Mouse (Mus musculus) G1E (cell line): ENCODE data around the gene Alg9. TPM values are rescaled to one million over a fixed set of nuclear protein-coding genes. Genes with fewer than 3 reads are reported as not detected.

ENCODE experiments used
- ATAC-seq: 2 replicates; pipeline ENCODE4 v1.8.0; 2016; ENCODE audit warnings: mild to moderate bottlenecking; ENCODE audit not compliant: insufficient number of reproducible peaks, poor library complexity, low FRiP score, severe bottlenecking; ENCODE audit errors: extremely low read depth
- DNase-seq: peaks from one replicate; pipeline ENCODE4 v3.0.0; 2012; ENCODE audit warnings: low spot score
- H3K27me3 ChIP-seq: 2 replicates; pipeline ENCODE4 v1.6.1; 2012; ENCODE audit warnings: mild to moderate bottlenecking, low read length, inconsistent platforms; ENCODE audit not compliant: insufficient read depth
- H3K36me3 ChIP-seq: replicated peaks from 2 replicates; pipeline ENCODE3; 2012; ENCODE audit warnings: mild to moderate bottlenecking, inconsistent platforms
- H3K4me1 ChIP-seq: 2 replicates; pipeline ENCODE4 v1.6.1; 2012; ENCODE audit warnings: low read depth, low read length, inconsistent platforms, mixed read lengths; ENCODE audit not compliant: insufficient read depth
- H3K4me3 ChIP-seq: 2 replicates; pipeline ENCODE4 v1.5.1; 2012; ENCODE audit warnings: low read depth, mild to moderate bottlenecking, inconsistent platforms, low read length, moderate library complexity, mixed read lengths
- H3K9me3 ChIP-seq: replicated peaks from 2 replicates; pipeline ENCODE4 v1.6.1; 2012; ENCODE audit warnings: inconsistent platforms
- CTCF ChIP-seq: IDR thresholded peaks from 2 replicates; pipeline ENCODE4 v1.5.1; 2012; ENCODE audit warnings: low read depth, low read length, inconsistent platforms, mixed read lengths
- GATA1 ChIP-seq: IDR thresholded peaks from 2 replicates; pipeline ENCODE4 v1.6.1; 2012; ENCODE audit warnings: borderline replicate concordance, low read length, inconsistent platforms, mixed read lengths
- GATA2 ChIP-seq: IDR thresholded peaks from 2 replicates; pipeline ENCODE4 v1.6.1; 2012; ENCODE audit warnings: low read depth, low read length, inconsistent platforms, borderline replicate concordance
- POLR2AphosphoS5 ChIP-seq: IDR thresholded peaks from 2 replicates; pipeline ENCODE4 v1.6.1; 2012; ENCODE audit warnings: low read depth, low read length, inconsistent platforms; ENCODE audit not compliant: insufficient replicate concordance
- TAL1 ChIP-seq: conservative IDR thresholded peaks from 2 replicates; pipeline ENCODE4 v1.6.1; 2012; ENCODE audit warnings: low read depth, low read length, inconsistent platforms, mixed read lengths
- polyA plus RNA-seq: library from polyadenylated mRNA; stranded (reverse); fragments of >175 nt; gene quantifications from 2 replicates; pipeline ENCODE4 v1.2.3, GENCODE M21; 2012
- total RNA-seq, 2 experiments: library from RNA; stranded (forward) in 1 of 2; stranded (reverse) in 1 of 2; fragments of 200-1000 nt in 1 of 2; fragments of >200 nt in 1 of 2; fragmentation: Nextera tagmentation in 1 of 2; gene quantifications; 2 replicates each; pipeline ENCODE4 v1.2.3; 2014 to 2017

Gene Alg9
- total and polyA plus RNA-seq, 3 experiments, result 14.8 to 35.3 (median 21.9) TPM

GRCm38 (mm10) chr9:50884741-50885599, 110.2 kb downstream of the Alg9 start:
- Histone ChIP-seq H3K27me3 (no peaks in the 10 kb centered on the region), H3K4me3 (no peak overlapping the region), H3K4me1 (peaks cover 31% of the 10 kb centered on the region), H3K36me3 (peaks cover 95% of the 10 kb centered on the region), H3K9me3 (no peaks in the 10 kb centered on the region)
- TF ChIP-seq GATA2, result no peak
- no peak for TF ChIP-seq CTCF
- TF ChIP-seq GATA1, result no peak
- no peak for TF ChIP-seq POLR2AphosphoS5
- no peak for ATAC-seq
- DNase-seq, result no peak

- ATAC-seq, result no peak
- TF ChIP-seq POLR2AphosphoS5 (no peak), GATA2 (no peak), TAL1 (no peak), CTCF (no peak), GATA1 (no peak)
- H3K27me3 ChIP-seq, result no peaks in the 10 kb centered on the region
- H3K9me3 ChIP-seq, result no peaks in the 10 kb centered on the region
- peaks cover 31% of the 10 kb centered on the region for H3K4me1 ChIP-seq
- DNase-seq, result no peak
- peaks cover 95% of the 10 kb centered on the region for H3K36me3 ChIP-seq
- no peak overlapping the region for H3K4me3 ChIP-seq
Measured at GRCm38 (mm10) chr9:50885600-50885987, 110.8 kb downstream of the Alg9 start.

GRCm38 (mm10) chr9:50886870-50887269, 112.1 kb downstream of the Alg9 start:
- ATAC-seq, result no peak
- DNase-seq, result no peak
- Histone ChIP-seq H3K4me3 (no peak overlapping the region), H3K9me3 (no peaks in the 10 kb centered on the region), H3K4me1 (peaks cover 26% of the 10 kb centered on the region), H3K27me3 (no peaks in the 10 kb centered on the region), H3K36me3 (peaks cover 97% of the 10 kb centered on the region)
- no peak for TF ChIP-seq GATA1
- TF ChIP-seq TAL1, result no peak
- no peak for TF ChIP-seq CTCF
- no peak for TF ChIP-seq POLR2AphosphoS5
- no peak for TF ChIP-seq GATA2

- Histone ChIP-seq H3K9me3 (no peaks in the 10 kb centered on the region), H3K4me3 (no peak overlapping the region), H3K4me1 (peaks cover 25% of the 10 kb centered on the region), H3K27me3 (no peaks in the 10 kb centered on the region), H3K36me3 (peaks cover 97% of the 10 kb centered on the region)
- no peak for TF ChIP-seq POLR2AphosphoS5
- TF ChIP-seq GATA2, result no peak
- no peak for TF ChIP-seq TAL1
- no peak for TF ChIP-seq GATA1
- no peak for TF ChIP-seq CTCF
- DNase-seq (no peak), ATAC-seq (no peak)
Measured at GRCm38 (mm10) chr9:50887351-50887750, 112.5 kb downstream of the Alg9 start.

GRCm38 (mm10) chr9:50889211-50889610, 114.4 kb downstream of the Alg9 start:
- Histone ChIP-seq H3K4me1 (peaks cover 13% of the 10 kb centered on the region), H3K9me3 (no peaks in the 10 kb centered on the region), H3K27me3 (no peaks in the 10 kb centered on the region), H3K36me3 (peaks cover 96% of the 10 kb centered on the region), H3K4me3 (no peak overlapping the region)
- ATAC-seq (no peak), DNase-seq (no peak)
- TF ChIP-seq GATA2, result no peak
- TF ChIP-seq POLR2AphosphoS5, result no peak
- TF ChIP-seq GATA1, result no peak
- no peak for TF ChIP-seq TAL1
- TF ChIP-seq CTCF, result no peak

- Histone ChIP-seq H3K36me3 (peaks cover 96% of the 10 kb centered on the region), H3K4me3 (no peak overlapping the region), H3K27me3 (no peaks in the 10 kb centered on the region), H3K9me3 (no peaks in the 10 kb centered on the region), H3K4me1 (peaks cover 8% of the 10 kb centered on the region)
- TF ChIP-seq CTCF, result no peak
- no peak for TF ChIP-seq POLR2AphosphoS5
- TF ChIP-seq GATA1, result no peak
- TF ChIP-seq TAL1, result no peak
- ATAC-seq (no peak), DNase-seq (no peak)
Measured at GRCm38 (mm10) chr9:50889964-50890363, 115.1 kb downstream of the Alg9 start.
